Mouse (Mus musculus) kidney, adult 9 months (tissue): Measurements from ENCODE around the gene Ppm1b.

ENCODE experiments used
- DNase-seq: peaks from one replicate; pipeline ENCODE4 v3.0.0; 2022

Ppm1b gene

DNA sequence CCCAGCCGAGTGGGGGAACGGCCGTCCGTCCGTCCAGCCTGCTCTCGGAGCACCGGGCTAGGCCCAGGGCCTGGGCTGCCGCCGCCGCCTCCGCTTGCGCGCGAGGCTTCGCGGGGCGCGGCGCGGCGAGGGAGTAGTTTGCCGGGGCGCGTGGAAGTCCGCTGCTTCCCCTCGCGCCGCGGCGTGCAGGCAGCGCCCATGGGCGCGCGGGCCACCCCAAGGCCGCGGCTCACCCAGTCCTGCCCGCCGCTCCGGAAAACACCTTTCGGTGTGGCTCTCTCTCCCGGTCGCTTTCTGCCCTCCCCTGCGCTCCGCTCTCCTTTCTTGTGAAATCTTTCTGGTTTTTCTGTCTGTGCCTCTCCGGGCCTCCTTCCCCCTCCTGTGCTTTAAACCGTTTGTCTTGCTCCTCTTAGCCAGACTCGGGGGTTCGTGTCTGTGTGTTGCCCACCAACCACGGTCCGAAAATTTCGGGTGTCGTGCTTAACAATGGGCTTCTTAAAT lies 1.9 kb downstream of the Ppm1b start:
- DNase-seq: no peak

DNA sequence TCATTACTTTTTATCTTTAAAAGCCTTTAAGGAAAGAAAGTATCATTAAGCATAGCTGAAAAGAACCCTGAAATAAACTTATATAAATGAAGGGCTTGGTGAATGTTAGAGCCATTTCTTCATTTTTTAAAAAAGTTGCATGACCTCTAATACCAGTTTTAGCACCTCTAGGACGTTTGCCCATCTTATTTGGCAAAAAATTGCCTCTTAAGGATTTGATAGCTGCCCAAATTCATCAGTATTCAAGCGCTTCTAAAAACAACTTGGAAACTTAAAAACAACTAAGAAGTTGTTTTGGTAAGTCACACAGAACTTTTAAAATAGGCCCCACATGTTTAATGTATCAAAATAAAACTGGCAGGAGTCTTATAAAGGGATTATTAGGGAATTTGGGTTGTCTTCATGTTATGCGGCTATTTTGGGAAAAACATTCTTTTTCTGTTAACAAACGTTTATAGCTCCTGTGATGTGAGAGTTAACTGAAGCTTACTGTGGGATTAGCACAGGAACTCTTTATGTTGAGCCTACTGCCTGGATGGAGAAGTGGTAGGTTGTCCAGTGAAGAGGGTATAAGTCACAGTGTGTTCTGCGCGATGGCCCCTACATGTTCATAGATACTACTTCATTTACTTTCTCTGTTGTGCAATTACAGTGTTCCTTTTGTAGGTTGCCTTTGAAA lies 2.6 kb downstream of the Ppm1b start:
- DNase-seq: no peak

DNA sequence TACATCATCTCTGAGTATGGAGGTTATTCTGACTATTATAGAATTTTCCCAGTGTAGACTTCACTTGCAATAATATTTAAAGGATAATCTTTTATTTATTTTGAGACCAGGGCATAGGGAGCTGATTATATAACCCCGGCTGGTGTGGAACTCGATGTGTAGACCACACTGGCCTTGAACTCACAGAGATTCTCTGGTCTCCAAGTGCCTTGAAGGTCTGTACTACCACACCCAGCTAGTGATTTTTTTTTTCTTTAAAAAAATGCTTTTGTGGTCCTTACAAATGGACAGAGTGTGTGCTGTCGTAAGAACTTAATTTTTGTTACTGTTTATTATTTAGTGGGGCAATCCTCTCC lies 3.1 kb downstream of the Ppm1b start:
- no peak for DNase-seq

DNA sequence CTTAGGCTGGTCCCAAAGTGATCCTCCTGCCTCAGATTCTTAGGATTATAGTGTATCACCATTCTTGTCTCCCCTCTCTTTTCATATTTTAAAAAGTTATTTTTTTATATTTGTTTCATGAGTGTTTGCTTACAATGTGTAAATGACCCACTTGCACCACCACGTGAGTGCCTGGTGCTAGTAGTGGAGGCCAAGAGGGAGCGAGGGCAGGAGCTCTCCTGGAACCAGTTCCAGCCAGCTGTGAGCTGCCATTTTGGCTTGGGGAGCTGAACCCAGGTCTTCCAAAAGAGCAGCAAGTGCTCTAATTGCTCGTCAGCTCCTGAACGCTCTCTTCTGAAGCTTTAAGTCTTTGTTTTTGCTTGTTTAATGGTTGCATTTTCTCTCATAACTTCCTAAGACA lies 3.6 kb downstream of the Ppm1b start:
- peak; percentile 46 for DNase-seq

DNA sequence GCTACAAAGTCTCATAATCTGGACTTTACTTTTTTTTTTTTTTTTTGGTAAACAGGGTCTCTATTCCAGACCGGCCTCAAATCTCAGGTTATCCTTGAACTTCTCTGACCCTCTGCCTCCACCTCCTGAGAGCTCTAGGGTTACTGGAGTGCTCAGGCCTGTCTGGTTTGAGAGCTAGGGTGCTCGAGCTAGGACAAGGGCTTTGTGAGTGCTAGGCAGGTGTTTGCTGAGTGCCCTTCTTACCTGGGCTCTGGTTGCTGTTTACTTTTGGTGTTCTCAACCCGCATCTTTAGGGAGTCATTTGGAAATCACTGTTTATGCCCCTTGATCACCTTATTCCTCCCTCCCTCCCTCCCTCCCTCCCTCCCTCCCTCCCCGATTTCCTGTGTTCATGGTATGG lies 5.5 kb downstream of the Ppm1b start:
- DNase-seq: no peak

DNA sequence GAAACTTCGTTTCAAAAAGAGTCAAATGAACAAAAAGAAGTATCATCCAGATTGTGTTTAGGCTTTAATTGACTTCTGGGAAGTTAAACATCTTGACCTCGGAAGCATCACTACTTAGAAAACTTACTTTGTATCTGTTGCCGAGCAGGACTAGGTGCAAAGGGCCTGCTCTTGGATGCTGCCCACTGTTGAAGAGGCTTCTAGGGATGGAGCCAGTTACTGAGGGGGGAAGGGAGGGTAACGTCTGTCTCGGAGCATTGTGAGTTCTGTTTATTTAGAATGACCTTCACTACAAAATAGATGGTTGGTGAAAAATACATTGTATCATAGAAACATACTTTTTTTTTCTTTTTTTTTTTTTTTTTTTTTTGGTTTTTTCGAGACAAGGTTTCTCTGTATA lies 7.1 kb downstream of the Ppm1b start:
- no peak for DNase-seq

DNA sequence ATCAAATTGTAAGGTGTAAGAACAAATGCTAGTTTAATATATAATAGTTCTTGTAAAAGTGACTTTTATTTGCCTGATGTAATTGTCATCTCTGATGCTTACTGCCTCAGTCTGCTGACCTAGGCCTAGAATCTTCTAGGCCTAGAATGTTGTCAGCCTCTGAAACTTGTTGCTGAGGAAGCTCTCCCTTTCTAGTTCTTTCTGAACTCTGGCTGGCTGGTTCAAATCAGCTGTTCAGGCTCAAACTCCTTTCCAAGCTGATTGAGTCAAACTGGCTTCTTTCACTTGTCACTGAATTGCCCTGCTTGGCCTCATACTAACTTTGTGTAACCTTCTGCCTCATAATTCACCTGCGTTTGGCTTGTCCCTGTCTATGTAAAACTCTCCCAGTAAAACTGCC lies 9.7 kb downstream of the Ppm1b start:
- DNase-seq: no peak

DNA sequence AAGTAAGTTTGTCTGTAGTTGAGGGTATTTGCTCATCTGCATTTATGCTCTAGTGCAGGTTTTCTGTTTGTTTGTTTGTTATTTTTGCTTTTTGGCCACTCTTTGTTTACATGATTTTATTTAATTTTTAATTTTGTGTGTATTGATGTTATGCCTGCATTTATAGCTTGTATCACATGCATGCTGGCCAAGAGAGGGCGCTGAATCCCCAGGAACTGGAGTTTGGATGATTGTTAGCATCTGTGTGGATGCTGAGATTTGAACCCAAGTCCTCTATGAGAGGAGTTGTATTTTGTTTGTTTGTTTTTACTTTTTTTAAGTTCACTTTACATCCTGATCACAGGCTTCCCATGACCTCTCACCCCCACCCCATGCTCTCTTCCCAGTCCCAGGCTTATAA lies 10.5 kb downstream of the Ppm1b start:
- no peak for DNase-seq

DNA sequence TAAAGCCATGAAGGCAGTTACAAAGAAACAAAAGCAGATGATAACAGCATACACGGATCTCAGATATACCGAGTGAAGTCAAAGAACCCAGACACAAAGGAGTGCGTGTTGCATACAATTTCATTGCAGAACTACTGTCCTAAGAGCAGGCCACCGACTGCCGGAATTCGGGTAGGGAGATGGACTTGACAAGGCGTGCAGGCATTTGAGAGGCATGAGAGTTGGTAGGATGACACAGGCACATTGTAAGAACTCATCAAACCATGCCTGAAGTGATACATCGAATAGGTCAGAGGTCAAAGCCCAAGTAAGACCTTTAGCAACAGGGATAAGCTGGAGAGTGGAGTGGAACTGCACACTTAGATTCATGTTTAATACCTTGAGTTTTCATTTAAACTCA lies 13.4 kb downstream of the Ppm1b start:
- DNase-seq: no peak

DNA sequence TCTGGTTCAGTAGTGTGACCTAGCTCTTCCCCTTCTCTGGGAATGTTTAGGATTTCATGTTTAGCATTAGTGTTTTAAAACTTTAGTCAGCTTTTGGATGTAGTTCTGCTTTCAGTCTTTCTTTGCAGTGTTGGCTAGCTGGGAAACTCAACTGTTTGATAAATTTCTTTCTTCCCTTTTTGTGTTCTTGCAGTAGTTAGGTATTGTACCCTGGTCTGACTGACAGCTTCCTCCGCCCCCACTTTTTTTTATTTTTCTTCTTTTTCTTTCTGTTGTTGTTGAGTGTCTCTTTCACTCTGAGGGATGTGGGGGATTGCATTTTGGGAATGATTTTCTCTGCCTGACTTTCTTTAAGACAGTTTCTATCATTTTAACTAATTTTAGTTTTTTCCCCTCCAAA lies 25.2 kb downstream of the Ppm1b start:
- DNase-seq: no peak

DNA sequence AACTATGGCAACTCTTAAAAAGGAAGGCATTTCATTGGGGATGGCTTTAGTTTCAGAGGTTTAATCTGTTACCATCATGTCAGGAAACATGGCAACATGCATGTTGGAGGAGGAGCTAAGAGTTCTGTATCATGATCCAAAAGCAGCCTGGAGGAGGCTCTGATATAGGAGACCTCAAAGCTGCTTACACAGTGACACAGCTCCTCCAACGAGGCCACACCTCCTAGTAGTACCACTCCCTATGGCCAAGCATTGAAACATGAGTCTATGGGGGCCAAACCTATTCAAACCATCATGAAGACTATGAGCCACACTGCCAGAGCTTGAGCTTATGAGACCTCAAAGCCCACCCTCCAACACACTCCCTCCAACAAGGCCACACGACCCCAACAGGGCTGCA lies 26.2 kb downstream of the Ppm1b start:
- DNase-seq: no peak

DNA sequence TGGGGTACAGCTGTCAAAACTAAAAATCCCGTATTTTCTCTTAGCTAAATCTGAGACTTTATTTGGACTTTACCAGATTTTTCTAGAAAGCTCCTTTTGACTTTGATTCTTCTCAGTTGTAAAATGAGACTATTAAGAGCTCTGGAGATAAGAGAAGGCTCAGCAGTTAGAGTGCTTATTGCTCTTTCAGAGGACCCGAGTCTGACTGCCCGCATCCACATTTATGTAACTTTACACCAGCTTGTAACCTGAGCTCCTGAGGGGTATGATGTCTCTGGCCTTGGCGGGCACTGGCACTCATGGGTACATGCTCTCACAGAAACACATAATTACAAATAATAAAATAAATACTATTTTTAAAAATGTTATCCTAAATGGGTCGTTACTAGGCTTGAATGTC lies 29.8 kb downstream of the Ppm1b start:
- DNase-seq: no peak

DNA sequence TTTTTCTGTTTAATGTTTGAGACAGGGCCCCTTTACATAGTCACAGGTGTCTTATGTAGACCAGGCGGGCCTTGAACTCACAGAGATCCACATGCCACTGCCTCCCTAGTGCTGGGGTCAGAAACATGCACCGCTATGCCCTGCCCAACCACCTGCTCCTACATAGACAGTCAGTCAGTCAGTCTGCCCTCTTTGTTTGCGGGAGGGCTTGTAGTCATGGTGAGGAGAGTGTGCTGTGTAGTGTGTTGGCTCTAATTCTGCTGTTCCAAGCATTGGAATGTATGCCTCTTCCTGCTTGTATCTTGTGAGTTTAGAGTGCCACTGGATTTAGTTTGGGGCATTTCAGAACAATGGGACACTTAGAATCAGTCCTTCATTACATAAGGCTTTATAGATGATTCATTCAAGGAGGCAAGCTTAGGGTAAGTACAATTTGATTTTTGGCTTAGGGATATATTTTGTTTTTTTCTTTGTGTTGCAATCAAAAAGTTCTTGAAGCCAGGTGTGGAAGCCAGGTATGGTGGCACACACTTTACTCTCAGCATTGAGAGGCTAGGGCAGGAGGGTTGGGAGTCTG lies 31.4 kb downstream of the Ppm1b start:
- no peak for DNase-seq

DNA sequence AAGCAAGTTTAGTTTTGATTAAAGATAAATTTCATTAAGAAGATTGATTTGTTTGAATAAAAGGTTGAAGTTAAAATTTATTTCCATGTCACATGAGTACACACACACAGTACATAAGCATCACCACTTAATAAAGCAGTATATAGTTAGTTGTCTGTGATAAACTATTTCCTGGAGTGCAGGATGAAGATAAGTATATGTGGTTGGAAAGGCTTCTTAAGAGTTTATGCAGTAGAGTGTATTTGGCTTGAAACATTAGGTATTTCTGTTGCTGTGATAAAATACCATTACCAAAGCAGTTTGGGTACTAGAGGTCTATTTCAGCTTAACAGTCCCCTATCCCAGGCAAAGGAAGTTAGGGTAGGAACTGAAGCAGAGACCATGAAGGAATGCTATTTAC lies 32.0 kb downstream of the Ppm1b start:
- no peak for DNase-seq

DNA sequence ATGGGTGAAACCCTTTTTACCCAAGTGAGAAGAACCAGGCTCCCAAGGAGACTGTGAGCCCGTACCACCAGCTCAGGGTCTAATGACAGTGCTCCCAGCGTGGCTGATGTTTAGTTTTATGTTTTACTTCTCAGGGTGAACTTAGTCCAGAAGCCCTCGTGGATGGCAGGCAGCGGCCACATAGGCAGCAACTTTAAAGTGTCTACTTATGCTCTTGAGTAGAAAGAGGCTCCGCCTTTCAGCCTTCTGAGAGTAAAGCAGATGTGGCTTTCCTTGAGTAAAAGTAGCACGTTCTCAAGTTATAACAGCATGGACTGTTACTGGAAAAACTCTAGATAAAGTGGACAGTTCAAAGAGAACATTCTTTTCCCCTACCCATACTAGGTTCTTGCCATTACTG lies 39.3 kb downstream of the Ppm1b start:
- DNase-seq: no peak

DNA sequence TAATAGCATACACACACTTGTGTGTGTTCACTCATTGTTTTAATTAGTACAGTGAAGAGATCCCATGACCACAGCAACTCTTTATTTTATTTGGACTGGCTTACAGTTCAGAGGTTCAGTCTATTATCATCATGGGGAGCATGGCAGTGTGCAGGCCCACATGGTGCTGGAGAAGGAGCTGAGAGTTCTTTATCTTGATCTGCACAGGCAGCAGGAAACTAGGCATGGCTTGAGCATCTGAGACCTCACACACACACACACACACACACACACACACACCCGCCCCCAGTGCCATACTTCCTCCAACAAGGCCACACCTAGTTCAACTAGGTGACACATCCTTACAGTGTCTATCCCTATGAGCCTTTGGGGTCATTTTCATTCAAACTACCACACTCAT lies 41.1 kb downstream of the Ppm1b start:
- DNase-seq: no peak

DNA sequence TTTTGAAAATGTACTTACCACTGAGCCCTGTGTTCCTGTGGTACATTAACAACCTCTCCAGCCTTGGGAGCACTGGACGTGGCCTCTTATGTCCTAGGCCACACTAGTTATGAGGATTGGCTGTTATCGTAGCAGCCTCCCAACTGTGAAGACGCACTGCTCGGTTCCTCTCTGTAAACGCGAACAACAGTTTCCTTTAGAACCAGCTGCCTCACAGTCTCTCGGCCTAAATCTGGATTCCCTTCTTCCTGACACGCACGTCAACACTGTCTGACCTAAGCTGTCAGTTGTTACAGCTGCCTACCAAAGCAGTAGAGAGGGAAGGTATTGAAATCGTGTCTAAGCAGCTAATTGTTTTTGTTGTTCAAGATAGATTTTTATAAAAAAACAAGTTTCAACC lies 43.1 kb downstream of the Ppm1b start:
- no peak for DNase-seq

DNA sequence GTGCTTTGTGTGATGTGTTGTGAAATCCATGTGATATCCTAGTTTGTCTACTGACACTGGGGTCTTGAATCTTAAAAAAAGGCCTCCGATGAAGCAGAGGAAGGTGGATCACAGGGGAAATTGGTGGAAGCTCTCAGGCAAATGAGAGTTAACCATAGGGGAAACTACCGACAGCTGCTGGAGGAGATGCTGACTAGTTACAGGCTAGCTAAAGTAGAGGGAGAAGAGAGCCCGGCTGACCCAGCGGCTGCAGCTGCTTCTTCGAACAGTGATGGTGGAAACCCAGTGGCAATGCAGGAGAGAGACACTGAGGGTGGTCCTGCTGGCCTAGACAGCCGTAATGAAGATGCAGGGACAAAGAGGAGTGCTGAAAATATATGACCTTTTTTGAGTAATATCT lies 56.9 kb downstream of the Ppm1b start:
- DNase-seq: no peak

DNA sequence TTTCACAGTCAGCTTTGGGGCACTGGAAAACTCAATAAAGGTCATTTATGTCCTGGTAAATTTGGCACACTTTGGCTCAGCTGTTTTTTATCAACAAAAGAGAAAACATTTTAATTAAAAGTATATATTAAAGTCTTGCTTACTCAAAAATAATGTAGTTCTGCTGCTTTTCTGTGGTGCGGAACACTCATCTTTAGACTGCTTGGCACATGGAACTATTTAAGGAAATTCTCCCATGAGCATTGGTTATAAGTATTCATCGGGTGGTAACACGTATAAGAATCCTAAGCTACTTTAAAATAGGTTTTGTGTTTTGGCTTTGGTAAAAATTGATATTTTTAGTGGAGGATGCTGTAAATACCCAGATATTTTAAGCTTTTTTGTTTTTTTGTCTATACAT lies 58.1 kb downstream of the Ppm1b start:
- DNase-seq: no peak

DNA sequence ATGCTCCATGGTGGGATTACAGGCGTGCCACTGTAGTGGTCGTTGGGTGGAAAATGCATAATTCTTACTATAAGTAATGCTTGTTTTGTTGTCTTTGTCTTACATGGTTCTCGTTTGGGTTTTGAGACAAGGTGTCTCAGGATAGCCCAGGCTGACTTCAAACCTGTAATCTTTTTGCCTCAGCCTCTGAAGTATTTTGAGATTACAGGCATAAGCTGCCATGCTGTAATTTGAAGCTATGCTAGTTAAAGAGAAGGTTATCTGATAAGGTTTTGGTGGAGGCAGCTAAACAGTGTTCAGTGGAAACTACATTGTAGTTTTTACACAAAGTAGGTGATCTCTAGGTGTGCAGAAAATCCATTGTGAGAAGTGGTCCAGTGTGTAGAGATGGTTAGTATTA lies 61.8 kb downstream of the Ppm1b start:
- DNase-seq: no peak

DNA sequence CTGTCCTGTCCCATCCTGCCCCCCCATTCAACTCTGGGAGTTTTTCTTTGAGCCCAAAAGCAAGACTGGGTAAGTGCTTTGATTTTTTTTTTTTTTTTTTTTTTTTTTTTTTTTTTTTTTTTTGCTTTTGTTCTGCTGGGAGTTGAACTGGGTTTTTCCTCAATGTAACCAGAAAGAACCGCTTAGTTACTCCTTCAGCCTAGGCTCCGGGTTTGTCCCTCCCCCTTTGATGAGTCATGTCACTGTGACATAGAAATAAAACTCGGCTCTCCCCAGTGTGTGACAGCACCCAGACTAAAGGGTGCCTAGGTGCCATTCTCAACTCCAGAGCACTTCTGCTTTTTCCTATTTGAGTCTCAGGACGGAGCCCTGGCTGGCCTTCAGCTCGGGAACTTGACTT lies 62.3 kb downstream of the Ppm1b start:
- no peak for DNase-seq

DNA sequence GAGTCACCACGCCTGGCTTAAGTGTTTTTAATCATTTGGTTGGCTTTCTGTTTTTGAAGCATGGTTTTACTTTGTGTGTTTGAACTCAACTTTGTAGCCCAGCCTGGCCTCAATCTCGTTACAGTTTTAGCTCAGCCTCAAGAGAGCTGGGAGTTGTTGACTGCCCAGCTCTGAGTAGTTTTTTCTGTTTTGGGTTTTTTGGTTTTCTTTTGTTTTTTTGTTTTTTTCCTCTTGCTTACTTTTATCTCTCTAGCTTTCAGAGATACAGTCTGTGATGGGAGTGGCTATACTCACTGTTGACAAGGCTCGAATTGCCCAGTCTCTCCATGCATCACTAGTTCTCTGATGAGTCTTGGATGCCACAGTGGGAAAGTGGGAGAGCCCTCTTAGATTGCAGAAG lies 63.8 kb downstream of the Ppm1b start:
- DNase-seq: no peak

DNA sequence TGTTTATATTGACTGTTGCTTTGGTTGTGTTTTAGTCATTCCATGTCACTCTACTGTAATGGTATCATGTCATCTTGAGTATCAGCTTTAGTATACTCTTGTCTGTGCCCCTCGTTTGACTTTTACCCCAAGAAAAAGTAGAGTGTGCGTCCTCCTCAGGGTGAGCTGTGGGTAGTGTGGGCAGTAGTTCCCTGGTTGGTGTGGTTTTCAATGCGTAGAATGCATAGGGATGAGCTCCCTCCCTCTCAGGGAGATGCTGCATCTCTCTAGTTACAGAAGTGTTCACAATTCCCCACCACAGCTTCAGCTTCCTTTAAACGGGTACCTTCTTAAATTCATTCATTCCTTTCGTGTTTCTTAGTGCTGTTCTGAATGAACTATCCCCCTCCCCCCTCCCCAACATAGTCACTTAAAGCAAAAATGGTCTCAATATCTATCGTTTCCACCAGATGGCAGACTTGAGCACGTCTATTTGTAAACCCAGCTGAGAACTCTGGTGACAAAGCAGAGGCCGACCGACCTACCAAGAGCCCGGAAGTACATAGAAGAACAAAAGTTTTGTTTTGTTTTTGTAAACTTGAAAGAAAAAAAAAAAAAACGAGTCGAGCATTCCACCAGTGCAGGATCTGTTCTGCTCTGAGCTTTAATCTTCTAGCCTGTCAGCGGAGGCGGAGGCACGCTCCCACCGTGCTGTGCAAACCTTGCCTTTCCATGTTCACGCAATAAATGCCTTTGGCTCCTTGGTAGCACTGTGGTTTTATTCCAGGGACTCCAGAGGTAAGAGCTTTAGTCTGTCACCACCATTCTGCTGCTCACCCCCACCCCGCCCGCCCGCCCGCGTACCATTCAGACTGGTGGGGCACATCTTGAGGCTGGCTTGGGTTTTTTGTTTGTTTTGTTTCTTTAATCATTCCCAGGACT lies 67.0 kb downstream of the Ppm1b start:
- DNase-seq: peak; percentile 81

DNA sequence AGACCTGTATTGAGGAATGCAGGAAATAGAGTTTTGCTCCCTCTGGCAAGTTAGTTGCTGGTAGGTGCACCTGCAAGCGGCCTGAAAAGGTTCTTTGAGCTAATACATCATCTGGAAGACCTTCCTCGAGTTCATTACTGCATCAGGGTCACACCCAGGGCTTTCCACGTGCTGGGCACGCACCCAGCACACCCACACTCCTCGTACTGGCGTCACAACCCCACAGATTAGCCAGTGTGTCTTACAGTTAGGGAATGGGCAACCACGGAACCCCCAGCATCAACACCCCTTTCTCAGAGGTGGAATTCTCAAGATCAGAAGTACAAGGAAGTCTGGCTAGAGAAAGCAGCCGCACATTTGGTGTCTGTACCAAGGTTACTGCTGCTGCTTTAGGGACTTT lies 67.7 kb downstream of the Ppm1b start:
- DNase-seq: no peak
